Mouse (Mus musculus) neural tube, postnatal 0 days (tissue): ENCODE data around the gene Gm10181. TPM values are rescaled to one million over a fixed set of nuclear protein-coding genes. Genes with fewer than 3 reads are reported as not detected.

ENCODE experiments used
- polyA plus RNA-seq: library from polyadenylated mRNA; unstranded; fragments of >200 nt; fragmentation: Nextera tagmentation; extraction: Ambion mirVana; gene quantifications from 2 replicates; pipeline ENCODE4 v1.2.1, GENCODE M21; 2015

Gm10181 gene
- polyA plus RNA-seq, result not detected in 2 replicates

DNA sequence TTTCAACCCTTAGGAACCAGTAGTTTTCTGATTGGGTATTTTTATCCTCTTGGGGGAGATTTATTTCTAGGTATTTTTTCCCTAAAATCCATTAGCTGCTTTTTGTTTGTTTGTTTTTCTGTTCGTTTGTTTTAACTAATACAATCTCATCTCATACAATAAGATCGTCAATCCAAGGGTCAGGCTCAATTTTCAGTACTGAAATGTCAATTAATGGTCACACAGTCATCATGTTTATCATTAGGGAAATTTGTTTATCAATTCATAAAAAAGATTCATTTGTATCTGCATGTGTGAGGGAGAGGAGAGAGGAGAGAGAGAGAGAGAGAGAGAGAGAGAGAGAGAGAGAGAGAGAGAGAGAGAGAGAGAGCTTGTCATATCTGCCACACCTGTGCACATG lies at the start of gene Gm10181:
Gene Gm10181, plus strand, starts transcription at position 301 of the 400 bp plus-strand sequence.

Other genes starting within 250 kb of the Gm10181 start
- 33.3 and 37.9 TPM in 2 replicates for gene Herpud2, start 62.4 kb downstream of the Gm10181 start, polyA plus RNA-seq
- 265 and 285 TPM in 2 replicates for gene Sept7, start 163.0 kb downstream of the Gm10181 start, polyA plus RNA-seq